Mouse (Mus musculus) megakaryocyte-erythroid progenitor cell, adult 5 weeks (primary cell): ENCODE data around the gene Elavl4. TPM values are rescaled to one million over a fixed set of nuclear protein-coding genes. Genes with fewer than 3 reads are reported as not detected.

Experiments used
- polyA plus RNA-seq: library from polyadenylated mRNA; stranded (reverse); fragments of >175 nt; gene quantifications from 2 replicates; pipeline ENCODE4 v1.2.3, GENCODE M21; 2012

Elavl4 gene
- not detected in 2 replicates for polyA plus RNA-seq

DNA sequence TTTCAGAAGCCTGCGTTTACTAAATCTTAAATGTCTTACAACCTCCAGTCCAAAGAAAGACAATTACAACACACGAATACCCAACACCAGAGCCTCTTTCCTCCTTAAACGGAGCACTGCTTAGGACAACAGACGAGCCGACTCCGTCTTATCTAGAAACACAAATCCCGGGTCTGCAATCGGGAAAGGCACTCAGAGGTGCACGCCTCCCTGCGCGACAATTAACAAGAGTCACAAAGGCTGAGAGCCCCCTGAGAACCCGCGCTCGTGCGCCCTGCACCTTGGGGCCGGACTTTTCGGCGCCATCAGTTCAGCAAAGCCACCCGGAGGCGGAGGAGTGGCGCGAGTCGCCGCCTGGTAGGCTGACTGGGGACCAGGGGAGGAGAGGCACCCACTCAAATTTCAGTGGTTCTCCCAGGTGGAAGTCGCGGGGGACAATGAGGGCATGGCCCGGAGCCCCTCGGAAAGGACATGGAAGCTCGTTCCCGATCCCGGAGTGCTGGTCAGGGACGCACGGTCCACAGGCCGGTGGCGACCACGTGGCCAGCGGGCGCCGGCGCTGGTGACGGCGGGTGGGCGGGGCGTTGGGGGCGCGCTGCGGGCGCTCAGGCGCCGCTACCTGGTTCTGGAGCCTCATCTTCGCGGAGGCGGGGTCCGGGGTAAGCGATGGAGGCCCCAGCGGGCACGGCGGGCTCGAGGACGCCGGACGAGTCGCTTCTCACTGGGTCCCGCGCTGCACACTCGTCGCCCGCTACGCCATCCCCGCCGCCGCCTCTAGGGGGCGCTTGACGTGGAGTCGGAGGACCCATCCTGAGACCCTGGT is at the start of gene Elavl4:
Gene Elavl4, minus strand, starts transcription at position 732 of the 823 bp plus-strand sequence.

DNA sequence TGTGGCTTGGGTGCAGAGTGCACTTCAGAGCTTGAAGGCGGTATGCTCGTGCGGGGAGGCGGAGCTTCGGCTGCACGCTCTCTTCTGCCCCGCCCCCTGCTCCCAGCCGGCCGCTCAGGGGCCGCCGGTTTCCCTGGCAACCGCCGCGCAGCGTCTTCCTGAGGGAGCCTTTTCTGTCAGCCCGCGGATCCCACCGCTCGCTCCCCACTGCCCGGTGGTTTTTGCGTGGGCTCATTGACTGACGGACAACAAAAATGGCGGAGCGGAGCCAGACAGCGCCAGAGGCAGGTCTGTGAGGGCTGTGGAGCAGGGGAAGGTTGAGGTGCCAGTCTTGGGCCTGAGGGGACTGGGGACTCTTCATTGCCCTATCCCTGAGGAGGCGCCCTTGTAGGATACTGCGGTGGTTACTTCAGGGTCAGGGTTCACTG is 45.9 kb upstream of the Elavl4 start, which contains the start of gene Agbl4:
Gene Agbl4, plus strand, starts transcription at position 44 of the 428 bp plus-strand sequence.

Other genes starting within 250 kb of the Elavl4 start
- gene Agbl4, start 45.8 kb upstream of the Elavl4 start, polyA plus RNA-seq: not detected in 2 replicates